Mouse (Mus musculus): ENCODE measurements around the gene Sept12. TPM values are rescaled to one million over a fixed set of nuclear protein-coding genes. Genes with fewer than 3 reads are reported as not detected.

The Sept12 gene
- polyA plus RNA-seq (2012; ENCODE audit: low replicate concordance) = not detected in 2 replicates

DNA sequence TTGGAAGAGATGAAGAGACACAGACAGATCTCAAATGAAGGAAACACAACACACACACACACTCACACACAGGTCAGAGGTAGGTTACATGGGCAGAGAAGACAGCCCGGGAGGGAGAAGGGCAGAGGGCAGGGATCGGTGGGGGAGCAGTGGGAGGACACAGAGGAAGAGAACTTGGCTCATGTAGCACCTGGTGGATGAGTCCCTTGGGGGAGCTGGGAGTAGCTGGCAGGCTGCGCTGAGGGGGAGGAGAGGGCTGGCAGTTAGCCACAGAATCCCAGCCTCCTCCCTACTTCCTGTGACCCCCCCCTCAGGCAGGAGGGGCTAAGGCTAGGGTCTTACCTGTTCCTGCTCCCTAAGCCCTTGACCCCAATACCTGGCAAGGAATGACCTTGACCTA lies at the start of gene Sept12:
Gene Sept12, minus strand, starts transcription at position 300 of the 400 bp plus-strand sequence.

DNA sequence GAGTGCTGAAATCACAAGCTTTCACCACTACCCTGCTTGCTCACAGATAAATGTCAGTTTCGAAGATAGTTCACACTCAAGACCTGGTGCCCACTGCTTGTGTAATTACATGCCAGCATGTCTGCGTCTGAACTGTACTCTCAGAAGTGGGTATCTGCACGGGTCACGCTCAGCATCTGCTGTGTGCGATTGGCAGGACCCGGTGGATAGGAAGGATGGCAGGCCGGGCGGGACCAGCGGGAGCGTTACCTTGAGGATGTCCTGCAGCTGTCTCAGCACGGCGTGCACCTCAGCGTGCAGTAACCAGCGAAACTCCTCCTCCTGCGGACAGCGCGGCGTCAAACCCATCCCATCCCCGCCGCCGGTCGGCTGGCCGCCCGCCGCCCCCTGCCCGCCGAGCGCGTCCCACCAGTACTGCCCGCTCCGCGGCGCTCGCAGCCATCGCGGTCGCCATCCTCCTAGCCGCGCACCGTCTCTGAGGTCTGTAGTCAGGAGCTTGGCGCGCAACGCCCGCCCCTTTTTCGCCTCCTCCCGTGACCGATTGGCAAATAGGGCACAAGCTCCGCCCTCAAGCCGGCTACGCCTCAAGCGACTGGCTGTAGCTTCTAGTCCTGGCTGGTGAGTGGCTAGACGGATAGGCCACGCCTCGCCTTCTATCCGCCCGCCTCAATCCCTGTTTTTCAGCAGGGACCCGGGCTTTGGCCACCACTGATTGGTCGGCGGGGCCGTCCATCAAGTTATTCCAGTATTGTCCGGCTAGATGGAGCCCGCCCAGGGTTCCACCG lies 15.6 kb upstream of the Sept12 start, which contains the start of gene Rogdi:
Gene Rogdi, minus strand, starts transcription at position 500 of the 785 bp plus-strand sequence.

DNA sequence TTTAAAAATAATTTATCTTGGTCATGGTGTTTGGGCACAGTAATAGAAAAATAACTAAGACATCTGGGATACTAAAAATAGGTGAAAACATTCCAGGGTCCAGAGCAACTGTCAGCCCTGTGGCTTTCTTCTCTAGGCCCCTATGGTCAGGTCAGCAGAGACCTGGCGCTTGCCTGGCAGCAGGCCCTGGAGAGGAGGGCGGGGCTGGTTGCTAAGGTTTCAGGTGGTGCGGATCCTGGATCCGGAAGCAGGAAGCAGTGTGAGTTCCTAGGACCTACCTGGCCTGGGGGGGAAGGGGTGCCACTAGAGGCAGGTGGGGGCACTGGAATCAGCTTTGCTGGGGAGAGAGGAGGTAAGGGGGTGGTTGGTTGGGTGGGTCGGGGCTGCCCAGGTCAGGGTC lies 9.4 kb upstream of the Sept12 start, which contains the start of gene Smim22:
Gene Smim22, plus strand, starts transcription at position 222 of the 400 bp plus-strand sequence.

DNA sequence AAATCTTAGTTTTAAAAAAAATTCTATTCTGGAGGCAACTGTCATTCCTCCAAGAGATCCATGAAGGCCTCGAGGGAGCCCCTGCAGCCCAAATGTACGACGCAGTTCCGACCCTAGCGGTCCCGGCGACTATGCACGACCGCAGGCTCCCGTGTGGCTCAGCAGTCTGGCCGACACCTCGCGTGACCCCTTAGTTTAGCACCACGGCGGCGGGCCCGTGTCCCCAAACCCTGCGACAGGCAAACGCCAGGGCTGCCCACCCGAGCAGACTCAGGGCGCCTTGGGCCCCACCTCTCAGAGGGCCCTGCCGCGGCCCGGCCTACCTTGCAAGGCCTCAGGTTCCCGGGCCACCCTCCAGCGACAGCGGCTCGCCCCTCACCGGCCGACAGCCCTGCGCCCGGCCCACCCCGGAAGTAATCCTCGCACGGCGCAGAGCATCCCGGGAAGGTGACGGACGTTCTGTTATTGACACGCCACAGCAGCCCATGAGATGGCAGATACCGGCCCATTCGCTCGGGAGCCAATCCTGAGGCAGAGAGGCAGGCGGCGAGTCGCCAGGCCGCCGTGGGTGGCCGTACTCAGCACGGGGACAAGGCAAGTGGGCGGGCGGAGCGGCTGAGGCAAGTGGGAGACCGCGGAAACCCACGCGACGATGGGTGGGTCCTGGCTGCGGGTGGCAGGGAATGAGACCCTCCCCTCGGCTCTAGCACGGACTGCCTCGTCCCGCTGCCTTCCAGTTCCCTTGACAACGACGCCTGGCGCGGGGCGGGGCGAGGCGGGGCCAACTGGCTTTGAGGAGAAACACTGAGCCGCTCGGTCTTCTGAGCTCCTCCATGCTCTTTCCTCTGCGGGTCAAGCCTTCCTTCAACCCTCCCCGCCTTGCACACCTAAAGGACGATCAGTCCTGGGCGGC lies 33.6 kb downstream of the Sept12 start, which contains the start of gene Anks3:
Gene Anks3, minus strand, starts transcription at position 409 of the 913 bp plus-strand sequence.

DNA sequence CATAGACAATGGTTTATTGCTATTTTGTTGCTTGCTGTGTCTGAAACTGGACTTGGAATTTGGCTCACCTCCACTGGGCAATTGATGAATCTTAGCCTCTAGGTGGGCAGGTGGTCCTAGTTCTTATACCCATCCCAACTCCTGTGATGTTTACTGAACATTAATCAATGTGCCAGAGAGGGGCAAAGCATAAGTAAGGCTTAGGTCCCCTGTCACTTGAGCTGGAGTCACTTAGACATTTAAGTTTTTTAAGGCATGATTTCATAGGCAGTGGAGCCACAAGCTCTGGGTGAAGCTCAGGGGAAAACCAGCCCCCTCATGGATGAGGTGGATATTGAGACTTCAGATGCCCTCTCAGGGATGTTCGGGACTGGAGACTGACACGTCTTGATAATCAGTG lies 59.2 kb downstream of the Sept12 start, which contains the start of gene Nudt16l1:
Gene Nudt16l1, plus strand, starts transcription at position 301 of the 400 bp plus-strand sequence.

Other genes with a start within 250 kb of the Sept12 start
- 13.9 and 61.9 TPM in 2 replicates for gene Cdip1, start 207.6 kb downstream of the Sept12 start, polyA plus RNA-seq (2012; ENCODE audit: low replicate concordance)
- not detected in 2 replicates for gene 4930562C15Rik, start 162.4 kb downstream of the Sept12 start, polyA plus RNA-seq (2012; ENCODE audit: low replicate concordance)
- gene Ubald1, start 117.5 kb downstream of the Sept12 start, polyA plus RNA-seq (2012; ENCODE audit: low replicate concordance) = 144 and 197 TPM in 2 replicates
- gene Mgrn1, start 111.6 kb downstream of the Sept12 start, polyA plus RNA-seq (2012; ENCODE audit: low replicate concordance) = 16.4 and 27.2 TPM in 2 replicates
- 11.1 and 27.0 TPM in 2 replicates for gene Nudt16l1, start 59.1 kb downstream of the Sept12 start, polyA plus RNA-seq (2012; ENCODE audit: low replicate concordance)
- gene Anks3, start 33.6 kb downstream of the Sept12 start, polyA plus RNA-seq (2012; ENCODE audit: low replicate concordance) = 20.5 and 42.1 TPM in 2 replicates
- gene Smim22, start 9.4 kb upstream of the Sept12 start, polyA plus RNA-seq (2012; ENCODE audit: low replicate concordance) = not detected in 2 replicates
- 25.5 and 29.2 TPM in 2 replicates for gene Rogdi, start 15.7 kb upstream of the Sept12 start, polyA plus RNA-seq (2012; ENCODE audit: low replicate concordance)
- gene Glyr1, start 52.0 kb upstream of the Sept12 start, polyA plus RNA-seq (2012; ENCODE audit: low replicate concordance) = 7.0 and 23.1 TPM in 2 replicates
- gene Ubn1, start 52.2 kb upstream of the Sept12 start, polyA plus RNA-seq (2012; ENCODE audit: low replicate concordance) = 13.9 and 28.7 TPM in 2 replicates
- gene Ppl, start 134.6 kb upstream of the Sept12 start, polyA plus RNA-seq (2012; ENCODE audit: low replicate concordance) = 0.17 and 0.30 TPM in 2 replicates
- 0.02 TPM in 1 of 2 replicates, not detected in the other for gene Sec14l5, start 149.3 kb upstream of the Sept12 start, polyA plus RNA-seq (2012; ENCODE audit: low replicate concordance)
- gene Nagpa, start 206.2 kb upstream of the Sept12 start, polyA plus RNA-seq (2012; ENCODE audit: low replicate concordance) = 33.3 and 36.0 TPM in 2 replicates
- 0.12 and 0.72 TPM in 2 replicates for gene AU021092, start 224.4 kb upstream of the Sept12 start, polyA plus RNA-seq (2012; ENCODE audit: low replicate concordance)
- 8.2 and 21.3 TPM in 2 replicates for gene Alg1, start 235.8 kb upstream of the Sept12 start, polyA plus RNA-seq (2012; ENCODE audit: low replicate concordance)

Measured in leukemia stem cell, adult 10-12 weeks (primary cell).